Mouse (Mus musculus) hindbrain, embryonic 15.5 days (tissue): ENCODE measurements around the gene Gm9603. TPM values are rescaled to one million over a fixed set of nuclear protein-coding genes. Genes with fewer than 3 reads are reported as not detected.
"Not testable (repeated sequence)": the region's sequence is repeated elsewhere in the genome, so short reads cannot be mapped to it uniquely, and the experiment has no call there.

ENCODE experiments used
- ATAC-seq: fragments of 200-750 bp; cut with Nextera tagmentation; 2 replicates; pipeline ENCODE4 v1.8.0; 2017; ENCODE audit warnings: low read depth, moderate number of reproducible peaks, moderate TSS enrichment; ENCODE audit not compliant: low FRiP score
- H3K27ac ChIP-seq: fragments of 300-500 bp; sonication (generic); replicated peaks from 2 replicates; pipeline ENCODE4 v1.5.1; 2015; ENCODE audit warnings: mild to moderate bottlenecking, inconsistent platforms
- H3K27me3 ChIP-seq: fragments of 300-500 bp; sonication (generic); 2 replicates; pipeline ENCODE4 v1.6.1; 2015; ENCODE audit warnings: control low read depth, inconsistent platforms
- H3K36me3 ChIP-seq: fragments of 300-500 bp; sonication (generic); 2 replicates; pipeline ENCODE4 v1.6.1; 2015; ENCODE audit warnings: control low read depth, inconsistent platforms
- H3K4me1 ChIP-seq: fragments of 300-500 bp; sonication (generic); replicated peaks from 2 replicates; pipeline ENCODE4 v1.6.1; 2015; ENCODE audit warnings: control low read depth, inconsistent platforms
- H3K4me2 ChIP-seq: fragments of 300-500 bp; sonication (generic); 2 replicates; pipeline ENCODE4 v1.6.1; 2015; ENCODE audit warnings: moderate library complexity, mild to moderate bottlenecking, inconsistent platforms
- H3K4me3 ChIP-seq: fragments of 300-500 bp; sonication (generic); 2 replicates; pipeline ENCODE4 v1.5.1; 2015; ENCODE audit warnings: mild to moderate bottlenecking, inconsistent platforms
- H3K9ac ChIP-seq: fragments of 300-500 bp; sonication (generic); 2 replicates; pipeline ENCODE4 v1.6.1; 2015; ENCODE audit warnings: inconsistent platforms
- H3K9me3 ChIP-seq: fragments of 300-500 bp; sonication (generic); 2 replicates; pipeline ENCODE4 v1.6.1; 2016; ENCODE audit warnings: control low read depth, inconsistent platforms
- WGBS: fragments of 180-500 bp; shearing (Covaris S2); methylation state at CpG from one replicate; pipeline ENCODE4 v1.1.7; 2015; 5-methylcytosine and 5-hydroxymethylcytosine counted together
- polyA plus RNA-seq: library from polyadenylated mRNA; unstranded; fragments of >200 nt; fragmentation: Nextera tagmentation; extraction: Ambion mirVana; gene quantifications from 2 replicates; pipeline ENCODE4 v1.2.1, GENCODE M21; 2015

Gene Gm9603
- not detected in 2 replicates for polyA plus RNA-seq

DNA sequence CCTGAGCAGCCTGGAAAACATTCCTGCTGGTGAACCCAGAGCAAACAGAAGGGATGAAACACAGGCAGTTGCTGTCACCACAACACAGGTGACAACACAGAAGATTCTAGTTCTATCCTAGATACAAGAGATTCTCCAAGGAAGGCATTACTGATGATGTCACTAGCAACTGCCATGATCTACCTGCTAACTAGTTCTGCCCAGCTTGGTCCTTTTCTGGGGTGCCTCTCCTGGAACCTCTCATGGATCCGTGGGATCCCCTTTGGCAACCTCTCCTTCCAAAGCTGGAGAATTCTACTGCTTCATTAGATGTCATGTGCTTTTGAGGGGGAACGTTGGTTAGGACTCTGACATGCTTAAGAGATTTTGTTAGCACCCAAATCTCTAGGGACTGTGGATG lies at the start of gene Gm9603:
Gm9603 (minus strand) TSS at position 101 of the 400 bp plus-strand sequence.
- no CpG with 5 or more reads among the region's 2 CpGs for WGBS
- H3K36me3 ChIP-seq, H3K9me3 ChIP-seq, H3K4me1 ChIP-seq, H3K4me3 ChIP-seq, H3K27ac ChIP-seq, ATAC-seq, H3K4me2 ChIP-seq, H3K9ac ChIP-seq, H3K27me3 ChIP-seq: not testable (repeated sequence)

DNA sequence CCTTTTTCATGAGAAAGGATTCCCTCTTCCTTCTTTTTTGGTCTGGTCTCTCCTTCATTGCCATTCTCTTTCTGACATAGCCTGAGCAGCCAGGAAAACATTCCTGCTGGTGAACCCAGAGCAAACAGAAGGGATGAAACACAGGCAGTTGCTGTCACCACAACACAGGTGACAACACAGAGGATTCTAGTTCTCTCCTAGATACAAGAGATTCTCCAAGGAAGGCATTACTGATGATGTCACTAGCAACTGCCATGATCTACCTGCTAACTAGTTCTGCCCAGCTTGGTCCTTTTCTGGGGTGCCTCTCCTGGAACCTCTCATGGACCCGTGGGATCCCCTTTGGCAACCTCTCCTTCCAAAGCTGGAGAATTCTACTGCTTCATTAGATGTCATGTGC lies 54.3 kb downstream of the Gm9603 start, which contains the start of gene Gm8265:
Gm8265 (minus strand) TSS at position 101 of the 400 bp plus-strand sequence.
- not testable (repeated sequence) for ATAC-seq, H3K9ac ChIP-seq, H3K27me3 ChIP-seq, H3K4me1 ChIP-seq, H3K36me3 ChIP-seq, H3K4me2 ChIP-seq, H3K27ac ChIP-seq, H3K9me3 ChIP-seq, H3K4me3 ChIP-seq
- WGBS: no CpG with 5 or more reads among the region's 1 CpGs

Other genes starting within 250 kb of the Gm9603 start
- gene Gm3194, start 232.0 kb downstream of the Gm9603 start, polyA plus RNA-seq: 2.7 and 3.6 TPM in 2 replicates
- not detected in 2 replicates for gene Gm8246, start 209.6 kb downstream of the Gm9603 start, polyA plus RNA-seq
- 0.09 TPM in 1 of 2 replicates, not detected in the other for gene Gm3187, start 203.2 kb downstream of the Gm9603 start, polyA plus RNA-seq
- gene Gm3488, start 185.8 kb downstream of the Gm9603 start, polyA plus RNA-seq: 14.6 and 15.9 TPM in 2 replicates
- gene Gm3532, start 149.0 kb downstream of the Gm9603 start, polyA plus RNA-seq: 0.17 TPM in 1 of 2 replicates, not detected in the other
- not detected in 2 replicates for gene Gm8265, start 54.4 kb downstream of the Gm9603 start, polyA plus RNA-seq
- gene Gm3373, start 54.1 kb upstream of the Gm9603 start, polyA plus RNA-seq: 0.54 and 1.6 TPM in 2 replicates
- 3.3 and 4.8 TPM in 2 replicates for gene Gm3383, start 120.5 kb upstream of the Gm9603 start, polyA plus RNA-seq
- gene Gm3424, start 142.9 kb upstream of the Gm9603 start, polyA plus RNA-seq: not detected in 2 replicates
- gene Gm8237, start 192.9 kb upstream of the Gm9603 start, polyA plus RNA-seq: 1.3 and 1.6 TPM in 2 replicates